Mouse (Mus musculus) gastrocnemius, postnatal 4 days (tissue): ENCODE data around the gene Olfr220. TPM values are rescaled to one million over a fixed set of nuclear protein-coding genes. Genes with fewer than 3 reads are reported as not detected.

Source experiments
- DNase-seq, 2 experiments: peaks; one replicate each; pipeline ENCODE4 v3.0.0; 2021 to 2022; ENCODE audit warnings: low spot score in 2 of 2, mixed read lengths in 2 of 2
- long read RNA-seq, 2 experiments: library from polyadenylated mRNA; stranded (forward); transcript quantifications; one replicate each; pipeline ENCODE4 v2.0.0; 2021
- total RNA-seq, 2 experiments: library from RNA; stranded (reverse); gene quantifications; 2 replicates each; pipeline ENCODE4 v1.2.3; 2021

The Olfr220 gene
- not detected for total RNA-seq
- long read RNA-seq, experiment 1, partial matches to known transcripts, result 0 of 1 reads
- long read RNA-seq, experiment 1, other reads (novel, unspliced or antisense), result 1 of 1 reads
- long read RNA-seq, experiment 2, partial matches to known transcripts, result 0 of 1 reads
- long read RNA-seq, experiment 2, other reads (novel, unspliced or antisense), result 1 of 1 reads

DNA sequence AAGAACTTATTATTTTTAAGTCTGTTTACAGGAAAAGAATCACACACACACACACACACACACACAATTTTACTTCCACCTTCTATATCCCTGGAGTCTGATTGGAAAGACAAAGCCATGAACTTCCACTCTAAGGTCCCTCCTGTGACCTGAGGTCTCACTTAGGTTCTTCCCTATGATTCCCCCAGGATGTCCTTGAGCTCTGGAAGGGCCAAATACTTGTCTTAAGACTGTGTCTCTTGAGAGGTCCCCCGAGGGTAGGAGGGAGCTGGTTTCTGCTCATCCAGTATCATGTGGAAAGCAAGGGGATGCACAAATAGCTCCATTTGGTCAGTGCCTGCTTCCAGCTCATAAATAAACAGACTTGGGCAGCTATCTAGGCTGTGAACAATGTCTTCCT lies at the start of gene Olfr220:
Gene Olfr220, plus strand, starts transcription at position 301 of the 400 bp plus-strand sequence.
- no peak for DNase-seq

DNA sequence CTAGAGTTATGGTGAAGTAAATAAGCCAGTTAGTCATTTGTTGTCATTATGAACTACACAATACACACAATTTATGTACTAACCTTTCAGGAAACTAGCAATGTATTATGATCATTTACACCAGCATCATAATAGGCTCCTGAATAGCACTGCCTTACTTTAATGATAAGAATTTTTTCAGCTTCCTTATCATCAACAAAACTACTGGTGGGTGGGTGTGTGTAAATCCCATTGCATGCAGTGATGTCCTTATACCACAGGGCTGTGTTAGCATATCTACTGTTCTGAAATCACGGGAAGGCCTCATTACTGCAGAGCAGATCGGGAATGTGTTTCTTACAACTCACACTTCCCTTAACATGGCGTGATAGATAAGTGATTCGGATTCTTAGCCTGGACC lies 18.9 kb upstream of the Olfr220 start:
- DNase-seq, result no peak

- no peak for DNase-seq
Observed at GRCm38 (mm10) chr1:174423764-174424163, 18.1 kb upstream of the Olfr220 start, which contains the start of gene Olfr414. Gene Olfr414 (plus strand): TSS chr1:174424064.

DNA sequence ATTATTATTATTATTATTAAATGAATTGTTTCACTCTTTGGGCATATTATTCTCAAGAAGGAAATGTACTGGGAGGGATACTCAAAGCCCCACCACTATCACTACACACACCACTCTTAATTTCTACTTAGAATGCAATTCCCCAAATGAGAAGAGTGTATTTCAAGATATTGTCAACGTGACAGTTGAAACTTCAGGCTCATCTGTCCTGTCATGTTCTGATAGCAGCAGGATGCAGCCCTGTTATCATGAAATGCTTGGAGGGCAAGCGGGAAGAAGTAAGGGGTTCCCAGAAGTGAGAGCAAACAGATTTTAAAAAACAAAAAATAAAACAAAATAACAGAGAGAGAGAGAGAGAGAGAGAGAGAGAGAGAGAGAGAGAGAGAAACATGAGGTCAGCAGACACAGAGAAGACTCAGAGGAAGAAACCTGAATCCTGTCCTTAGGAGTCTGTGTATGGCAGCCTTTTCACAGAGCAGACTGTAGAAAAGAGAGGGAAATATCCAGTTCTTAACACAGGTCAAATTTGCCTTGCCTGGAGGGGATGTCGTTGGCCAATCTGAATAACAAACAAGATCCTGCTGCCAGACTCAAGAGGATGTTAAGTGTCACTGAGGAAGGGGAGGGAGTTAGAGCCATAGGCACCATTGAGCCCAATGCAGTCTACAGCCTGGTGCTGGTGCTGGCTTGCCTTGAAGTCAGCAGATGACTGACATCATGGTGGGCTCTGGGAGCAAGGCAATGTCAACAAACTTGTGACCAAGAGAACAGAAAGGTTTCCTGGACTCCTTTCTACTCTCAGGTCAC lies 15.5 kb upstream of the Olfr220 start:
- DNase-seq, result no peak

GRCm38 (mm10) chr1:174427402-174427801 lies 14.5 kb upstream of the Olfr220 start:
- no peak for DNase-seq

DNA sequence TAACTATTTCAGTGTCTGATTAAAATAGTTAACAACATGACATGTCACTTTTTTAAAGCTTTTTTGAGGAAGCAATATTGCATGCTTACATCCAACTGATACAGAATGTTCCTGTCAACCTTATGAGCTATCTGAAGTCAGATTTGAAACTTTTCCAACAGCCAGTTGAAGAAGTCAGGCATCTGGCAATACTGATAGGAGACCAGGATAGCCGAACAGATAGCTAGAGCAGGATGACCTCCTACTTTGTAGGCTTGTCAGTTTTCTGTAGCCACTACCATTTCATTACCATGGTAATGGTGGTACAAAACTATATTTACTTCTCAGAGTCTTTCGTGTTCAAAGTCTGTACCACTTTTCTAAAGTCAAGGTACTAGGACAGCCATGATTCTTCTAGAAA lies 13.5 kb upstream of the Olfr220 start:
- no peak for DNase-seq

- DNase-seq, result no peak
Observed at GRCm38 (mm10) chr1:174434121-174434520, 7.8 kb upstream of the Olfr220 start.

- DNase-seq, result no peak
Observed at GRCm38 (mm10) chr1:174455100-174455499, 13.2 kb downstream of the Olfr220 start.

DNA sequence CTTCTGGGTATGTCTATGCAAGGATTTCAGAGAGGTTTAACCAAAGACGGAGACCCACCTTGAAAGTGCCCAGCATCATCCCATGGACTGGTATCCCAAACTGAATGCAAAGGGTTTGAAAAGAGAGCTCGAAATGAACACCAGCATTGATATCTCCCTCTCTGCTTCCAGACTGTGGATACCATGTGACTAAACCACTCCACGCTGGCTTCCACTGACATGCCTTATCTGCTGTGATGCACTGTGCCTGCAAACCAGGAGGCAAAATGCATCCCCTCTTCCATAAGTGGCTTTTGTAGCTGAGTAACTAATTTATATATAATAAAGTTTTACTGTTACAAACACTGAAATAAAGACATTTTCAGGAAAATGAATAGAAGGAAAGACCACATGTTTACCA lies 23.5 kb downstream of the Olfr220 start:
- DNase-seq, result no peak

DNA sequence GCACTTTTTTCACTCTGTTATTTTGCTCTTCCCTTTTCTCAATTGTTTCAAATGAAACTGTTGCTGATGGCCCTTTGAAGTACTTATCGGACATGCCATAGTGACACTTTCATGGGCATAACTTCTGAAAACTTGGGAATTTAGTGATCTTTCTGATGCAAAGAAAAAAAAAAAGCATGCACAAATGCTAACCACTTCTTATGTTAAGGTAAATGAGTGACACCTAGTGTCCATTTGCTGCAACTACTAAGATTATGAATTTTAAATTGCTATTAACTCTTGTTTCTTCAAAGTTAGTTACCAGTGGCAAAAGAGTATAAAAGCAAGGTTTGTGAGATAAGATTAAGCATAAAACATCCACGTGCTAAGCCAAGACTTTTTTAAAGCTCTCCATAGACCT lies 24.4 kb downstream of the Olfr220 start:
- no peak for DNase-seq

GRCm38 (mm10) chr1:174469736-174470135 lies 27.9 kb downstream of the Olfr220 start:
- no peak for DNase-seq

DNA sequence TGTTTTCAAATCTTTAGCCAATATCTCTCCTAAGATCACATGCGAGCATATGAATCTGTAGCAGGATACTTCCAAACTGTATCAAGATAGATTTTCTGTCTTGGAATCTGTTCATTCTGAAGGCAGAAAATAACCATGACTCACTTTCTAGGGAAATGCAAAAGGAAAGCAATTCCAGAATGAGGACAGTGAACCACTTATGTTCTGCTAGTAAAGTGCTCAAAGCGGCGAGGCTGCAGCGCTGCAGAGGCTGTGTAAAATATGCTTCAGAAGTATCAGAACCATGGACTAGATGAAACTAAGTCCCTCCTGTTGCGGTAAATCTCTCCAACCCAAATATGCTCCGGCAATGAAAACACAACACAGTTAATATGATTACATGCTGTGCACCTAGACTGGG lies 40.7 kb downstream of the Olfr220 start:
- DNase-seq, result no peak

- DNase-seq, result no peak
Observed at GRCm38 (mm10) chr1:174500064-174500463, 58.2 kb downstream of the Olfr220 start.

Other genes with a start within 250 kb of the Olfr220 start
- gene Olfr419, start 190.0 kb upstream of the Olfr220 start, total RNA-seq, result not detected
- not detected for gene Mptx1, start 111.6 kb upstream of the Olfr220 start, total RNA-seq
- not detected for gene Olfr417, start 77.0 kb upstream of the Olfr220 start, total RNA-seq
- not detected for gene Olfr248, start 51.0 kb upstream of the Olfr220 start, total RNA-seq
- gene Olfr414, start 18.0 kb upstream of the Olfr220 start, total RNA-seq, result not detected
- 1 to 10 TPM; 1.9 TPM for gene Fmn2, start 59.7 kb downstream of the Olfr220 start, total RNA-seq